Mouse (Mus musculus): ENCODE results near the gene Gm43738. TPM values are rescaled to one million over a fixed set of nuclear protein-coding genes. Genes with fewer than 3 reads are reported as not detected.

The Gm43738 gene
- polyA plus RNA-seq, 1 experiment from 2014 or later = not detected

GRCm38 (mm10) chr3:89043359-89043758, 57.5 kb downstream of the Gm43738 start:
- ATAC-seq (ENCODE audit: low read depth) = no peak

More at GRCm38 (mm10) chr3:89043359-89043758, 57.5 kb downstream of the Gm43738 start:
- Histone ChIP-seq H3K4me1 (ENCODE audit: control insufficient read depth, insufficient read depth, low read length) (no peaks in the 10 kb centered on the region), H3K9ac (ENCODE audit: low read depth, low read length) (no peak overlapping the region), H3K27me3 (replicated peaks; ENCODE audit: control insufficient read depth, insufficient read depth, low read length) (no peaks in the 10 kb centered on the region), H3K27ac (replicated peaks; ENCODE audit: low read depth, low read length) (no peak overlapping the region), H3K36me3 (ENCODE audit: control insufficient read depth, insufficient read depth, low read length) (peaks cover 82% of the 10 kb centered on the region), H3K4me2 (ENCODE audit: low read depth, low read length) (no peak overlapping the region), H3K4me3 (ENCODE audit: low read depth, low read length) (no peak overlapping the region), H3K9me3 (ENCODE audit: control insufficient read depth, low read length) (no peaks in the 10 kb centered on the region)
- 92% methylated on average over 4 of the region's 4 CpGs for WGBS
- no peak for DNase-seq (ENCODE audit: low spot score)

Other genes with a start within 250 kb of the Gm43738 start
- gene Msto1, start 187.1 kb downstream of the Gm43738 start, polyA plus RNA-seq (2014; fragmentation: Nextera tagmentation; extraction: Ambion mirVana) = 44.3 and 50.5 TPM in 2 replicates
- 19.8 and 21.4 TPM in 2 replicates for gene Ash1l, start 150.5 kb downstream of the Gm43738 start, polyA plus RNA-seq (2014; fragmentation: Nextera tagmentation; extraction: Ambion mirVana)
- gene Dap3, start 149.9 kb downstream of the Gm43738 start, polyA plus RNA-seq (2014; fragmentation: Nextera tagmentation; extraction: Ambion mirVana) = 125 and 138 TPM in 2 replicates
- gene Rusc1, start 7.8 kb downstream of the Gm43738 start, polyA plus RNA-seq (2014; fragmentation: Nextera tagmentation; extraction: Ambion mirVana) = 23.5 and 26.5 TPM in 2 replicates
- 183 and 205 TPM in 2 replicates for gene Fdps, start 860 bp upstream of the Gm43738 start, polyA plus RNA-seq (2014; fragmentation: Nextera tagmentation; extraction: Ambion mirVana)
- 0.30 TPM in 1 of 2 replicates, not detected in the other for gene Pklr, start 35.0 kb upstream of the Gm43738 start, polyA plus RNA-seq (2014; fragmentation: Nextera tagmentation; extraction: Ambion mirVana)
- gene Hcn3, start 59.1 kb upstream of the Gm43738 start, polyA plus RNA-seq (2014; fragmentation: Nextera tagmentation; extraction: Ambion mirVana) = 1.4 and 2.8 TPM in 2 replicates
- 22.4 and 23.9 TPM in 2 replicates for gene Clk2, start 63.7 kb upstream of the Gm43738 start, polyA plus RNA-seq (2014; fragmentation: Nextera tagmentation; extraction: Ambion mirVana)
- 93.4 and 96.9 TPM in 2 replicates for gene Scamp3, start 76.4 kb upstream of the Gm43738 start, polyA plus RNA-seq (2014; fragmentation: Nextera tagmentation; extraction: Ambion mirVana)
- gene Fam189b, start 82.0 kb upstream of the Gm43738 start, polyA plus RNA-seq (2014; fragmentation: Nextera tagmentation; extraction: Ambion mirVana) = 27.9 and 33.9 TPM in 2 replicates
- 47.8 and 54.5 TPM in 2 replicates for gene Gba, start 101.8 kb upstream of the Gm43738 start, polyA plus RNA-seq (2014; fragmentation: Nextera tagmentation; extraction: Ambion mirVana)
- gene Thbs3, start 114.1 kb upstream of the Gm43738 start, polyA plus RNA-seq (2014; fragmentation: Nextera tagmentation; extraction: Ambion mirVana) = 51.5 and 52.0 TPM in 2 replicates
- 151 and 163 TPM in 2 replicates for gene Mtx1, start 126.0 kb upstream of the Gm43738 start, polyA plus RNA-seq (2014; fragmentation: Nextera tagmentation; extraction: Ambion mirVana)
- 2.0 and 4.1 TPM in 2 replicates for gene Muc1, start 128.0 kb upstream of the Gm43738 start, polyA plus RNA-seq (2014; fragmentation: Nextera tagmentation; extraction: Ambion mirVana)
- gene Krtcap2, start 144.9 kb upstream of the Gm43738 start, polyA plus RNA-seq (2014; fragmentation: Nextera tagmentation; extraction: Ambion mirVana) = 324 and 349 TPM in 2 replicates
- 3.7 and 4.7 TPM in 2 replicates for gene Trim46, start 145.2 kb upstream of the Gm43738 start, polyA plus RNA-seq (2014; fragmentation: Nextera tagmentation; extraction: Ambion mirVana)
- 151 and 177 TPM in 2 replicates for gene Dpm3, start 158.3 kb upstream of the Gm43738 start, polyA plus RNA-seq (2014; fragmentation: Nextera tagmentation; extraction: Ambion mirVana)
- gene Slc50a1, start 169.5 kb upstream of the Gm43738 start, polyA plus RNA-seq (2014; fragmentation: Nextera tagmentation; extraction: Ambion mirVana) = 70.5 and 80.2 TPM in 2 replicates
- 33.8 and 35.8 TPM in 2 replicates for gene Efna1, start 180.0 kb upstream of the Gm43738 start, polyA plus RNA-seq (2014; fragmentation: Nextera tagmentation; extraction: Ambion mirVana)
- 18.7 and 21.2 TPM in 2 replicates for gene Efna3, start 221.9 kb upstream of the Gm43738 start, polyA plus RNA-seq (2014; fragmentation: Nextera tagmentation; extraction: Ambion mirVana)
- 17.5 and 20.7 TPM in 2 replicates for gene Efna4, start 236.9 kb upstream of the Gm43738 start, polyA plus RNA-seq (2014; fragmentation: Nextera tagmentation; extraction: Ambion mirVana)
- 44.4 and 51.7 TPM in 2 replicates for gene Adam15, start 248.9 kb upstream of the Gm43738 start, polyA plus RNA-seq (2014; fragmentation: Nextera tagmentation; extraction: Ambion mirVana)

Data from embryonic facial prominence, embryonic 14.5 days (tissue).